Mouse (Mus musculus) naive thymus-derived CD4-positive, alpha-beta T cell, adult 5 months (primary cell): ENCODE results near the gene Pex7. TPM values are rescaled to one million over a fixed set of nuclear protein-coding genes. Genes with fewer than 3 reads are reported as not detected.

Experiments
- polyA plus RNA-seq: library from polyadenylated mRNA; unstranded; fragments of 100-300 nt; shearing (Covaris generic); gene quantifications from one replicate; pipeline ENCODE4 v1.2.1, GENCODE M21; 2017

Pex7 gene
- 19.2 TPM for polyA plus RNA-seq

DNA sequence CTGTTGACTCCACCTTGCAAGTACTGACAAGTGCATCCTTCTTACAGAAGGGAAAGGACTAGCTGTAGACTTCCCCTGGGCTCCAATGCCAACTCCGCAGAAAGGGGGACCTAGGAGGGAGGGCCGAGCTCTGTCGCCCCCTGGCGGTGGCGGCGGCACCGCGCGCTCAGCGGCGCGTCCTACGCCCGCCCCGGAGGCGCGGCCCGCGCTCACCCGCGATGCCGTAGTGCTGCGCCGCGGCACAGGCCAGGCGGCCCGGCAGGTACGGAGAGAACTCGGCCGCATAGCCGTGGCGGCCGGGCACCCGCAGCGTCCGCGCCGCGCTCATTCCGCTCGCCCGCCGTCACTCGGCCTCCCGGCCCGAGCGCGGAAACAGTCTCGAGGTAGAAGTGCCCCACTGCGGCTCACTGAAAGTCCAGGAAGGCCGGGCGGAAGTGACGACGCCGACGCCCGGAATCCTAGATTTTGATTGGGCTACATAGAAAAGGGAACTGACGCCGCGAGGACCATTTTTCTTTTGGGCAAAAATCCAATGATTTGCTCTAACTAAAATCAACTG is at the start of gene Pex7:
Pex7 (minus strand) TSS at position 444 of the 559 bp plus-strand sequence.

DNA sequence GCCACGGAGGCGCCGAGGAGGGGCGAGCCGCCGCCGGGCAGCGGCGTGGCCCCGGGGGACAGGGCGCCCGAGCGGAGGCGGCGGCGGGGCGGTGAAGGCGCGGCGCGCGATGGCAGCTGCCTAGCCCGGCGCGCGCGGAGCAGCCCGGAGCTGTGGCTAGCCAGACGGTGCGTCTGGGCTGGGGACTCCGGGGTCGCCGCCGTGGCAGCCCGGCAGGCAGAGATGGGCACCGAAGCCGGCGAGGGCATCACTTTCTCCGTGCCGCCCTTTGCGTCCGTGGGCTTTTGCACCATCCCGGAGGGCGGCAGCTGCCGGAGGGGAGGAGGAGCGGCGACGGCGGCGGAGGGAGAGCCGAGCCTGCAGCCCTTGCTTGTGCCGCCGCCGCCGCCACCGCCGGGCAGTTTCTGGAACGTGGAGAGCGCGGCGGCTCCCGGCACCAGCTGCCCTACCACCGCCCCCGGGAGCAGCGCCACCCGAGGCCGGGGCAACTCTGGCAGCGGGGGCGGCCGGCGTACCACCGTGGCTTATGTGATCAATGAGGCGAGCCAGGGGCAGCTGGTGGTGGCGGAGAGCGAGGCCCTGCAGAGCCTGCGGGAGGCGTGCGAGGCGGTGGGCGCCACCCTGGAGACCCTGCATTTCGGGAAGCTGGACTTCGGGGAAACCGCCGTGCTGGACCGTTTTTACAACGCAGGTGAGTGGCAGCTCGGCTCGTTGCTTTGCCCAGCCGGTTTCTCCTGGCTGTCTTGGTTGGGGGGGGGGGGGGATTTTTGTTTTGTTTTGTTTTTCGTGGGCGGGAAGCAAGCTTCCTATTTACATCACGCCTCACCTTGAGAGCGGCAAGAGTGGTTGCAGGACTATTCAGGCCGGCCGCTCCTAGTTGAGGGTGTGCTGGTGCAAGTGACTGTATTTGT is 27.1 kb upstream of the Pex7 start, which contains the start of gene Map3k5:
Map3k5 (plus strand) TSS at position 89 of the 911 bp plus-strand sequence.

DNA sequence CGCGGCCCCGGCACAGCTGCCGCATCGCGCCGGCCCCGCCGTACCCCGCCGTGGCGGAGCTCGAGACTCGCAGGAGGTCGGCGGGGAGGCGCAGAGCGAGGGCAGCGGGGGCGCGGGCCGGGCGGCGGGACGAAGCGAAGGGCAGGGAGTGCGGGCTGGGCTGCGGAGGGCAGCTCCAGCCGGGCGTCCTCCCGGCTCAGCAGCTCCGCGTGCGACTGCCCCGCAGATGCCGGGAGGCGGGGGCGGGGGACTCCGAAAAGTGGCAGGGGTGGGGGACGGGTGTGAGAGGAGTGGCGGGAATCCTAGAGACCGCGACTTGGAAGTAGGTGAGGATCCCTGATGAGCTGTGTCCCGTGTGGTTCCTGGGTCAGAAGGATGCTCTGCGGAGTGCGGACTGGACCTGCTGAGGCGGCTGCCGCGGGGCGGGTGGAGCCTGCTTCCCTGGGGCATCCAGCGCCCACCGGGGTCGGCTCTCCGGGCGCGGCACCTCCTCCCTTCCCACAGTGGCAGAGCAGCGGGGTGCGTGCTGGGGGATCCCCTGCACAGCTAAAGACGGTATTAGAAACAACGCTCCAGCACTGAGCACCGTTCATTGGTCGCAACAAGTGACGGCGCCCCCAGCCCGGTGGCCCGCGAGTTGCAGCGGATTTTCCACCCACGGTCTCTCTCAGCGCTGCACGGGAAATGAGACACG is 56.3 kb downstream of the Pex7 start, which contains the start of gene Slc35d3:
Slc35d3 (minus strand) TSS at position 462 of the 694 bp plus-strand sequence.

Other genes starting within 250 kb of the Pex7 start
- gene Il20ra, start 195.1 kb downstream of the Pex7 start, polyA plus RNA-seq = not detected
- gene Slc35d3, start 56.2 kb downstream of the Pex7 start, polyA plus RNA-seq = not detected
- 29.5 TPM for gene Map3k5, start 26.8 kb upstream of the Pex7 start, polyA plus RNA-seq
- 16.2 TPM for gene Map7, start 240.8 kb upstream of the Pex7 start, polyA plus RNA-seq